Mouse (Mus musculus) erythroblast, embryonic 14.5 days (primary cell): Measurements from ENCODE around the gene Brms1l. TPM values are rescaled to one million over a fixed set of nuclear protein-coding genes. Genes with fewer than 3 reads are reported as not detected.

Experiments used
- H3K27me3 ChIP-seq: 2 replicates; pipeline ENCODE4 v1.6.1; 2012; ENCODE audit warnings: inconsistent platforms; ENCODE audit not compliant: control insufficient read depth
- H3K36me3 ChIP-seq: 2 replicates; pipeline ENCODE4 v1.6.1; 2012; ENCODE audit warnings: mild to moderate bottlenecking, inconsistent platforms; ENCODE audit not compliant: control insufficient read depth
- H3K4me1 ChIP-seq: 2 replicates; pipeline ENCODE4 v1.6.1; 2012; ENCODE audit warnings: inconsistent platforms; ENCODE audit not compliant: control insufficient read depth
- H3K4me3 ChIP-seq: replicated peaks from 2 replicates; pipeline ENCODE3; 2012; ENCODE audit warnings: moderate library complexity, mild to moderate bottlenecking, inconsistent platforms
- H3K9me3 ChIP-seq: 2 replicates; pipeline ENCODE4 v1.6.1; 2012; ENCODE audit warnings: low read length, inconsistent platforms, mixed read lengths; ENCODE audit not compliant: control insufficient read depth
- GATA1 ChIP-seq: IDR thresholded peaks from 2 replicates; pipeline ENCODE4 v1.6.1; 2012; ENCODE audit warnings: low read length, inconsistent platforms, mixed read lengths
- TAL1 ChIP-seq: IDR thresholded peaks from 3 replicates; pipeline ENCODE4 v1.6.1; 2012; ENCODE audit warnings: low read length, inconsistent platforms, mixed read lengths
- polyA plus RNA-seq: library from polyadenylated mRNA; stranded (reverse); fragments of >175 nt; gene quantifications from 2 replicates; pipeline ENCODE4 v1.2.3, GENCODE M21; 2012

Brms1l gene
- polyA plus RNA-seq, 1 experiment = 8.1 TPM

DNA sequence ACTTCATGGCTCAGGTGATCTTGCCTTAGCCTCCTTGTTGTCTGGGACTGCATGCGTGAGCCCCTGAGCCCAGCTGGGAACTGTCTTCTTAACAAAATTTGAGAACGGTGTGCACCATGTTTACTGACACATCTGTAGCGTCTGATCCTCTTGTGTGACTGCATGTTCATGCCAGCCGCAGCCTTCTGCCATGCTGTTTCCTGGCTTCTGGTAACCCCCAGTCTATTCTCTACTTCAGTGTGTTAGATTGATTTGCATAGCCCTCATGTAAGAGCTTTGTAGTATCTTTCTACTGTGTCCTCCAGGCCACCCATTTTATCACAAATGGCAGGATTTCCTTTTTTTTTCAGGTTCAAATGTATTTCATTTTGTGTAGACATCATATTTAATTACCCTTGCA, 11.7 kb downstream of the Brms1l start:
- TF ChIP-seq TAL1 (no peak), GATA1 (no peak)
- peaks cover 25% of the 10 kb centered on the region for H3K4me1 ChIP-seq
- H3K9me3 ChIP-seq = peaks cover 8% of the 10 kb centered on the region
- peaks cover 69% of the 10 kb centered on the region for H3K36me3 ChIP-seq
- H3K27me3 ChIP-seq = no peaks in the 10 kb centered on the region
- H3K4me3 ChIP-seq = no peak overlapping the region

DNA sequence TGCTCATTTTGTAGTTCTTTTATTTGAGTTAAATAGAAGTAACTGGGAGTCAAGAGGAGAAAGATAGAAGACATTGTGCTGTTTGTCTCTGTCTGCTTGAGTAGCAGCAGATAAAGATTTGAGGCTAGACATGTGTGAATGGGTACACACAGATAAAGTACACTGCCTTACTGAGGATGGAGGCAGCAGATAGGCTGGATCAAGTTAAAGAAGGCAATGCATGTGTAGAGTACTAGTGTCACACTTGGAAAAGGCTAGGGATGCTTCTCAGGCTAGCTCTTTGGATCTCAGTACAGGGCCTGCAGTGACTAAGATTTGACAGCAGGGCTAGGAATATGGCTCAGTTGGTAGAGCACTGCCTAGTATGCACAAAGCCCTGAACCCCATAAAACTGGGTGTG, 14.5 kb downstream of the Brms1l start:
- Histone ChIP-seq H3K4me1 (peaks cover 28% of the 10 kb centered on the region), H3K9me3 (peaks cover 9% of the 10 kb centered on the region), H3K4me3 (no peak overlapping the region), H3K27me3 (no peaks in the 10 kb centered on the region), H3K36me3 (peaks cover 72% of the 10 kb centered on the region)
- no peak for TF ChIP-seq GATA1
- peak; percentile 31; the same call in 1 of the 3 replicates for TF ChIP-seq TAL1

DNA sequence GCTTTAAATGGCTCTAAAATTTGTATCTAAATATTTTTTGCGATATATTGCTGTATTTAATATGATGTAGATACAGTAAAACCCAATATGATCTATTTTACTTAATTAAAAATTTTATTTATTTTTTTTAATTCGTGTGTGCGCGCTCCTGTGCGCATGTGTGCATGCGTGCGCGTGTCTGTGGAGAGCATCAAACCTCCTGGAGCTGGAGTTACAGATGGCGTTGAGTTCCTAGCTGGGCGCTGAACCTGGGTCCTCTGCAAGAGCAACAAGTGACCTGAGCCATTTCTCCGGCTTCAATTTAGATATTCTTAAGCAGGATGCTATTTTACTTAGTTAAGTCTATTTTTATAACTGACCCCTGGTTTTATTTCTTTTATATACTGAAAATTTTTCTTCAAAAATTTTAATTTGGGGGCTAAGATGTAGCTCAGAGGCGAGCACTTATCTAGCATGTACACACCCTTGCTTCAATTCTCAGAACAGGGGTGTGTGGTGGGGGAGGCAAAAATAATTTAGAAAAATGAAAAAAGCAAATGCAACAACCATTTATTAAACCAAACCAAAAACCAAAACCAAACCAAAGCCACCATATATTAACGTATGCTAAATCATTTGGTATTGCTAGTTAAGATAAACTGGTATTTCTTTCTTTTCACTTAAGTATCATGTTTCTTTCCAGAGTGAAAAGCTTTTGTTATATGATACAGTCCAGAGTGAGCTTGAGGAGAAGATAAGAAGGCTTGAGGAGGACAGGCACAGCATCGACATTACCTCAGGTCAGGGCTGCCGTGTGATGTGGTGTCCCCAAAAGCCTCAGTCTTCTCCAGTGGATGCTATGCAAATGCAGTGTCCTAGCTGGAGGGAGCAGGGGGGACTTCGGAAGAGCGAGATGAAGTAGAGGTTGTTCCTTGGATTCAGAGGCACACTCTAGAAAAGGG, 23.6 kb downstream of the Brms1l start:
- H3K36me3 ChIP-seq = peaks cover 72% of the 10 kb centered on the region
- no peaks in the 10 kb centered on the region for H3K27me3 ChIP-seq
- H3K9me3 ChIP-seq = peaks cover 10% of the 10 kb centered on the region
- H3K4me3 ChIP-seq = no peak overlapping the region
- TF ChIP-seq GATA1 (no peak), TAL1 (no peak)
- peaks cover 30% of the 10 kb centered on the region for H3K4me1 ChIP-seq

DNA sequence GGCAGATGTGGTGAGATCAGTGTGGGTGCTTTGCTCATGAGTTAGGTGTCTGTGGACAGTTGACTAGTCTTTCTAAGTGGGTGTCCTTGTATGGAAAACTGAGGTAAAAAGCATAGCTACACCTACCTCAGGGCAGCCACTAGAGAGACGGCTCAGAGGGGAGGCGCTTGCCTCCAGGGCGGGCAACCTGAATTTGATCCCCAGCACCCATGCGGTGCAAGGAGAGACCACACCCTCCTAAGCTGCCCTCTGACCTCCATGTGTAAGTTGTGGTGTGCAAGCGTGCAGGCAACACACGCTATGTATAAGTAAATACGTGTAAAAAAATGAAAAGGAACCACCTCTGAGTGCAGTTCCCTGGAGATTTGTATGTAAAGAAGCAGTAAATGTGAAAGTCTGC, 24.5 kb downstream of the Brms1l start:
- Histone ChIP-seq H3K4me3 (no peak overlapping the region), H3K4me1 (peaks cover 30% of the 10 kb centered on the region), H3K36me3 (peaks cover 73% of the 10 kb centered on the region), H3K27me3 (no peaks in the 10 kb centered on the region), H3K9me3 (peaks cover 10% of the 10 kb centered on the region)
- TF ChIP-seq TAL1 (no peak), GATA1 (no peak)

DNA sequence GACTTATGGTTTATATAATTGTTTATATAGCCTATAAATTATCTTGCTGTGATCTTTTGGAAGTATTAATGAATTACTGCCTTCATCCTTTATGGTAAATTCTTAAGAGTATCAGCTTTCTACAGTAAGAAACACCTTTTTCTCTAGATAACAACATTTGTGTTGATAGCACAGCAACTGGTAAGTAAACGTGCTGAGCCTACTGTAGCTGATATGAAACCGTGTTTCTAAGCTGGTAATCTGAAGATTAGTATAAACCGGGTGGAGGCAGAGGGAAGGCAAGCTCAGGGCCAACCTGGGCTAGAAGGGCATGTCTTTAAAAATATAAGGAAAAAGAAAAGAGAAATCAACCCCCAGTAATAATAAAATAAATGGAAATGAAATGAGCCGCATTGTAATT, 31.6 kb downstream of the Brms1l start:
- peaks cover 7% of the 10 kb centered on the region; the same call in 1 of the 2 replicates for H3K9me3 ChIP-seq
- TF ChIP-seq TAL1 = no peak
- TF ChIP-seq GATA1 = no peak
- no peak overlapping the region for H3K4me3 ChIP-seq
- H3K36me3 ChIP-seq = peaks cover 70% of the 10 kb centered on the region
- H3K27me3 ChIP-seq = no peaks in the 10 kb centered on the region
- peaks cover 4% of the 10 kb centered on the region for H3K4me1 ChIP-seq

DNA sequence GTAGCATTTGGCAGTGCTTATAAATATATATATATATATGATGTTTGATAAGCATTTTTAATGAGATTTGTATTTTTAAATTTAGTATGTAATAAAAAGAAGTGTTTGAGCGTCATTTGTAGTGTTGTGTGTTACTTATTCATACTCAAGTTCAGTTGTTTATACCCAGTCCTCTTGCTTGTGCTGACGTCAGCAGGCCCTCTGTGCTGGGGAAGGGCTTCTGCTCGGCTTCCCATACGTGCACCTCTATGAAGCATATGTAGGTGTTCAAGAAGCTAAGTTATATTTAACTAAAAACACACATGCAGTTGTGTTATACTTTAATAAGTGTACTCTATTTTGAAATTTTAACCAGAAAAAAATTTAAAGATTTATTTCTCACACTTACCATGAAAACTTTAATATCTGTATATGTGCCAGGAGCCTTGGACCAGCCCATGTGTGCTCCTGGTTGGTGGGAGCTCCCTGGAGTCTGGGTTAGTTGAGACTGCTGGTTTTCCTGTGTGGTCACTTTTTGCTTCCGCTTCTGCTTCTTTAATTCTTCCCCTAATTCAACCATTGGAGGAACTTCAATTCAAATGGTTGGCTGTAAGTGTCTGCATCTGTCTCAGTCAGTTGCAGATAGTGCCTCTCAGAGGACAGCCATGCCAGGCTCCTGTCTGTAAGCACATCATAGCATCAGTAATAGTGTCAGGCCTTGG, 33.6 kb downstream of the Brms1l start:
- Histone ChIP-seq H3K27me3 (no peaks in the 10 kb centered on the region), H3K9me3 (peaks cover 7% of the 10 kb centered on the region; the same call in 1 of the 2 replicates), H3K4me3 (no peak overlapping the region), H3K4me1 (peaks cover 4% of the 10 kb centered on the region), H3K36me3 (peaks cover 59% of the 10 kb centered on the region)
- TF ChIP-seq TAL1 (no peak), GATA1 (no peak)

DNA sequence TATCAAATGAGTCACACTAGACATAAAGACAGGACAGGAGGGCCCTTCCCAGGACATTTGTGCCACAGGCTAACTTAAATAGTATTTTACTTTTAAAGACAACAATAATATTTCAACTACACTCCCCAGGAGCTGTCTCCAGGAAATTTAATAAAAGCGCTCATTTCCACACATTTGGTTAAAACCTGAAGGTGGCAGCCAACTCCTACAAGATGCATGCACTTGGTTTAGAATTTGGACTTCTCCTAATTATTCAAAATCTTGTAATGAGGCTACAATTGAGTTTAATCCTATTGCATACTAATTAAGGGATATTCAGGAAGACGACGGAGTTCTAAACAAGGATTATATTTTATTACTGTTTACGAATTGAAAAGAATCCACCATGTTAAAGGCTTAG, 49.3 kb downstream of the Brms1l start:
- no peaks in the 10 kb centered on the region for H3K36me3 ChIP-seq
- no peak for TF ChIP-seq TAL1

DNA sequence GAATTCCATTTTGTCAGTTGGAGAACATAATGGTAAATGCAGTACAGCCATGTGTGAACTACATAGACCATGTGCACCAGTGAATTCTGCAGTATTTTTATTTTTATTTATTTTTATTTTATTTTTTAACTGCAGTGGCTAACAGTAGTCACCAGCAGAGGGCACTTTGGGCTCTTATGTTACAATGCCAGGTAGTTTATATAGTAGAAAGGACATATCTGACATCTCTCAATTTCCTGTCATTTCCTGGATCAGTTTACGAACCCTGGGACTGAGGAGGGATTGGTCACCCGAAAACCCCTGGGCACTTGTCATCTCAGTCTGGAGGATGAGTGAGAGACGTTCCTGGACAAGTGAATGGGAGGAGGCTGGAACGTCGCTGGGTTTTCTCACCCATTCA, 52.4 kb downstream of the Brms1l start:
- H3K36me3 ChIP-seq = no peaks in the 10 kb centered on the region
- no peaks in the 10 kb centered on the region for H3K4me1 ChIP-seq
- no peaks in the 10 kb centered on the region for H3K27me3 ChIP-seq
- TF ChIP-seq GATA1 (no peak), TAL1 (no peak)
- H3K9me3 ChIP-seq = no peaks in the 10 kb centered on the region
- H3K4me3 ChIP-seq = no peak overlapping the region

More for the DNA sequence above, 49.3 kb downstream of the Brms1l start:
- no peaks in the 10 kb centered on the region for H3K27me3 ChIP-seq
- no peak overlapping the region for H3K4me3 ChIP-seq
- no peaks in the 10 kb centered on the region for H3K4me1 ChIP-seq
- no peaks in the 10 kb centered on the region for H3K9me3 ChIP-seq

DNA sequence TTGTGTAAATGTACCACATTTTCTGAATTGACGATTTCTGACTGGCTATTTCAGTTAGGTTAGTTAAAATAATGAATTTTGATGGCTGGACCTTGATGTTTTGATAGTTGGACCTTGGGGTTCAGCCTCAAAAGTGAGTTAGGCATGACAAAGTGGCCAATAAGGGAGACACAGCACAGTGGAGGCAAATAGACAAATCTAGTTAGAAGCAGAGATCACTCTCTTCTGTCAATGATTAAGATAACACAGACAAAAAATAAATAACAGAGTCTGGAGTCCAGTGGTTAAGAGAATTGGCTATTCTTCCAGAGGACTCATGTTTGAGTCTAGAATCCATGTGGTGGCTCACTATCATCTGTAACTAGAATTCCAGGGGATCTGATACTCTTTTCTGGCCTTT, 68.7 kb downstream of the Brms1l start:
- Histone ChIP-seq H3K36me3 (no peaks in the 10 kb centered on the region), H3K9me3 (no peaks in the 10 kb centered on the region; the same call in 1 of the 2 replicates), H3K4me3 (no peak overlapping the region), H3K27me3 (no peaks in the 10 kb centered on the region), H3K4me1 (no peaks in the 10 kb centered on the region)
- TF ChIP-seq GATA1 = no peak
- no peak for TF ChIP-seq TAL1
